Mouse (Mus musculus) monocyte, adult 2 months (primary cell): ENCODE measurements around the gene Heatr6.

ENCODE experiments used
- DNase-seq, 2 experiments: peaks; one replicate each; pipeline ENCODE4 v3.0.0; 2022; ENCODE audit warnings: low spot score in 2 of 2, low read depth in 1 of 2

Gene Heatr6

DNA sequence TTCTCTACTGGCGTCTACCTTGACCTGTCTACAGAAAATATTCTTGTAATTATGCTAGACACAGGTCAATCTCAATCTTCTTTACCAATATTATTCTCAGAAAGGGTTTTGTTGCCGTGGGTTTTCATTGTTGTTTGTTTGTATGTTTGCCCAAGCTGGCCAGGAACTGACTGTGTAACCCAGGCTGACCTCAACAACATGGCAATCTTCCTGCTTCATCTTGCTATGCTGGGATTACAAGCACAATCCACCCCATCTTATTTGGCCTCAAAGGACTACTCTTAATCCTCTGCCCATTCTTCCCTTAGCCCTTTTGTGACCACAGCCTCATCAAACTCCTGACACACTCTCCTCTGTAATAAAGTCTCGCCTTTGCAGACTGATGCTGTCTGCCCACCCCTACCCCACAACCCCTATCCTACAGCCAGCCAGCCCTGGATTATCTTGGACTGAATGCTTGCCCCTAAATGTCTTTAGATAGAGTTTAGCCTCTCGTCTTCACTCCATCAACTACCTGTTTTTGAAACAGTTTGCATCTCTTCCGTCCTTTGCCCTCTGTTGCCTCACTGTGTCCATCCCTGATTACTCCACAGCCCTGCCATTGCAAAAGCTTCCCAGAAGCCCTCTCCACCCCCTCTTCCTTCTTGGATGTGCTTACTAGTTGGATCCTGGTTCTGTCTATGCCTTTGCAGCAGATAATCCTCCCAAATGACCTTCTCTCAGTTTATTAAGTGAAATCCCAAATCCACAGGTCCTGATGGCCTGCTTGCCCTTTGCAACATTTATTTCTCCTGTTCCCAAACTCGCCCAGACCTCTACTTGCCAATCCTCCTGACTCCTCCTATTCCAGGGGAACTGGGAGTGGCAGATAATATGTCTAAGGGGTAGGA is 5.9 kb upstream of the Heatr6 start:
- no peak for DNase-seq

DNA sequence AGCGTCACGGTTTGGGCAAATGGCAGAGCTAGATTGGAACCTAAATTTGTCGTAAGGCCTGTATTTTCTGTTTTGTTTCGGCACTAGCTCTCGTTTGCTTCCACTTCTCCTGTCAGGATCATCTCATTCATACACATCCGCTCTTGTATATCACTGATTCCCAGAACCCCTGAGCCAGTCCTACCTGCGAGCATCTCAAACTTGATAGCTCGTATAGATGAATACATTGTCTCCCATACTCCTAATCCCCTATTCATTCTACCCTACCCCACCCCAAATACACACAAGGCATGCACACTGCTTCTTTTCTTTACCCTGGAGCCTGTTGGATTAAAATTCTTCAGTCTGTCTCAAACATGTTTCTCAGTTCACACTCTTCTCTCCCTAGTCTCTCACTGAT is 731 bp downstream of the Heatr6 start:
- DNase-seq, result no peak

DNA sequence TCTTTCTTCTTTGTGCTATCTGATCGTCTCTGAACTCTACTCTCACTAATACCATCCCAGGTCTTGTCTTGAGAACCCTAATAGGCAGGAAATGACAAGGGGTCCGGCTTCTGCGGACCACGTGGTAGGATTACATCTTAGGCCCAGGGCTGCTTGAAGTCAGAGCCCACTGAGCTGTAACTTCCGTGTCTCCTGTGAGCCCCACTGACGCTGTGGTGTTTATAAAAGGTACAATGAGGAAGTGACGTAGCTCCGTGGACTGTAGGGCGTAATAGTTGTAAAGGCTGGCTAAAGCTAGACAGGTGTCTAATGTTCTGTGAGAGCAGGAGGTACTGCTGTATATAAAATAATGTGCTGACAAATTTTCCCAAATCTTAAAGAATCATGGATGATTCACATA is 13.8 kb downstream of the Heatr6 start:
- DNase-seq, result no peak

DNA sequence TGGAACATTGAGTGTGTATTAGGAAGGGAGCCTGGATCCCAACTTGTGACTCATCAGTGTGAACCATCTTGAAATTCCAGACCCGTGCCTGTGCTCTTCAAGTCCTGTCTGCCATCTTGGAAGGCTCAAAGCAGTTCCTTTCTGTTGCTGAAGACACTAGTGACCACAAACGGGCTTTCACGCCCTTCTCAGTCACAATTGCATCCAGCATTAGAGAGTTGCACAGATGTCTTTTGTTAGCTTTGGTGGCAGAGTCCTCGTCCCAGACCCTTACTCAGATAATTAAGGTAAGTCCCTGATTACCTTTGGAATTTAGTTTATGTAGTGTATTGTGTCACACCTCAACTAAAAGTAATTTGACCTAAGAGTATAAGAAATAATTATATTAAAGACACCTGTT is 15.5 kb downstream of the Heatr6 start:
- no peak for DNase-seq

DNA sequence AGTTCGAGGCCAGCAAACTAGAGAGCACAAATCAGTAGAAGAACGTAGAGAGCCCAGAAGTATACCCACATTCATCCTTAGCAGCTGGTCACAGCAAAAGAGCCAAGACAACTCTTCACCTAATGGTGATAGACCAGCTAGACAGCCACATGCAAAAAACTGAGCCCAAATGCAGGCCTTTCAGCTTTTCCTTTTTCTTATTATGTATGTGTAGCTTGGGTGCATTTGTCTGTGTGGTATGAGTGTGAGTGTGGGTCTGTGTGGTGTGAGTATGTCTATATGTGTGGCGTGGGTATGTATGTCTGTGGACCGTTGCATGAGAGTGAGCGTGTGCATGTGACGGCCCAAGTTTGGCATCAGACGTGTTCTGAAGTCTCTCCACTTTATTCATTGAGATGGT is 17.5 kb downstream of the Heatr6 start:
- no peak for DNase-seq

DNA sequence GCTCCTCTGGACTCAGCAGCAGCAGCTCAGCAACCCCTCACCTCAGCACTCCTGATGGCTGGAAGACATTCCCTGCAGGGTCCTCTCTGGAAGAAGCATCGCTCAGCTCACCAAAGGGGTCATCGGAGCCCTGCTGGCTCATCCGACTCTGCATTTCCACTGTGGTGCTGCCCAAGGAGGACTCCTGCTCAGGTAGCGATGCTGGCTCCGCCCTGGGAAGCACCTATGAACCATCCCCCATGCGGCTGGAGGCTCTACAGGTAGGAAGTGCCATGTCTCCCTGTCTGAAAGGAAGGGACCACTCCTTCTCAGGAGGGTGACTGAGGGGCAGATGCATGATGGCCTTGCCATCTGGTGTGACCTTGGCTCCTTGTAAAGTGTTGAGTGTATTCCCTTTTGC is 18.8 kb downstream of the Heatr6 start:
- DNase-seq, result no peak

DNA sequence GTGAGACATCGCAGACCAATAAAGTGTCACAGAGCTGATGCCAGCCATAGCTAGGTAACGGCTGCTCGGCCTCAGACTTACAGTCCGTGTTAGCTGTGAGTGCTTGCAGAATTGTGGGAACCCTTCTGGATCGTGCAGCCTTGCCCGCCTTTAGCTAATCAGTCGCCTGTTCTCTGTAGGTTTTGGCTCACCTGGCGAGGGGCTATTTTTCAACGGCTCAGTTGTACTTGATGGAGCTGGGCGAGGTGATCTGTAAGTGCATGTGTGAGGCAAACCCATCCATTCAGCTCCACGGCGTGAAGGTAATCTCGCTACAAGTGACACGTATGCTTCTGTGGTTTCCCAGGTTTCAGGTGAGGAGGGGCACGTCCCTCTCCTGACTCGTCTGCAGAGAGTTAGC is 20.2 kb downstream of the Heatr6 start:
- DNase-seq, result no peak

DNA sequence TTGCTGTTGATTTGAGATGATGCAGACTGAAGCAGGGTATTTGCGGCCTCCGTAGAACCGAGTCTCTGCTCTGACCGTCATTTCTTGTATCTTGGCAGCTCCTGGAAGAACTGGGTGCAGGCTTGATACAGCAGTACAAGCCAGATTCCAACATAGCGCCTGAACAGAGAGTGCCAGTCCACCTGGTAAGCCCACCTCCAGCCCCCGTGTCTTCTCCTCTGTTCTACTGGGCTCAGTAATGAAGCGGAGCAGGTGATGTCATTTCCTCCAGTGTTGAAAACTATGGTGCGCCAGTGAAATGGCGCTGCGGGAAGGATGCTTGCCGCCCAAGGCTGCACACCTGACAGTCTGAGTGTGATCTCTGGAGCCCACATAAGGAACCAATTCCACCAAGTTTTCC is 20.8 kb downstream of the Heatr6 start:
- DNase-seq, result no peak

DNA sequence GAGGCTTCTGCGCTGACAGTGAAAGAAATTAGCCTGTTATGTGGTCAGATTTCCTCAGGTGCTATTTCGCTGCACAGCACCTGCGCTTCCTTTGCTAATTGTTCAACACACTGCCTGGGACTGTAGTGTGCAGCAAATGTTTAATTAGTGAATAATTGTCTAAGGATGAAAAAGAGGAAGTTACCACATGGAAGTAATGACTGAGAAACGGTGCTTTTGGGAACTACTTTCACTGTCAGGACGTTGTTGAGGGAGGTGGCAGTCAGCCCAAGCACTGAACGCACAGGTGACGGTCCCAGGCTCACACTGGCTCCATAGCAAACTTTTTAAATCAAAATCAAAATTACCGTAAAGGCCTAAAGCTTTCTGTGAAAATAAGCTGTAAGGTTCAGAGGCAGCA is 23.3 kb downstream of the Heatr6 start:
- no peak for DNase-seq

DNA sequence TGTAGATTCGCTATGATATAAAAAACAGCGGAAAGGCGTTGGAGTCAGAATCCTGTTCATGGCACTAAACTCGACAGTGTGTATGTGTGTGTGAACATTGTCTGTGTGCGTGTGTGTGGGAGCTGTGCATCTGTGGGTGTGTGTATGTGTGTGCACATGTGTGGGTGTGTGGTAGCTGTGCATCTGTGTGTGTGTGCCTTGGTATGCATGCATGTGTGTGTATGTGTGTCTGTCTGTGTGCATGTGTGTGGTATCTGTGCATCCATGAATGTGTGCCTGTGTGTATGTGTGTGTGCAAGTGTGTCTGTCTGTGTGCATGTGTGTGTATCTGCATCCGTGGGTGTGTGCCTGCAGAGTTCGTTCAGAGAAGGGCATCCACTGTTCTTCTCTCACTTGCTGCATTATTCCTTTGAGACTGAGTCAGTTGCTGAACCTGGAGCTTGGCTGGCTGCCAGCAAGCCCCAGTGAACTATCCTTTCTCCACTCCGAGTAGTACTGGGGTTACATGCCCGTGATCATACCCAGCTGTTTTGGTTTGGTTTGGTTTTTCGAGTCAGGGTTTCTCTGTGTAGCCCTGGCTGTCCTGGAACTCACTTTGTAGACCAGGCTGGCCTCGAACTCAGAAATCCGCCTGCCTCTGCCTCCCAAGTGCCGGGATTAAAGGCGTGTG is 30.6 kb downstream of the Heatr6 start:
- no peak for DNase-seq

DNA sequence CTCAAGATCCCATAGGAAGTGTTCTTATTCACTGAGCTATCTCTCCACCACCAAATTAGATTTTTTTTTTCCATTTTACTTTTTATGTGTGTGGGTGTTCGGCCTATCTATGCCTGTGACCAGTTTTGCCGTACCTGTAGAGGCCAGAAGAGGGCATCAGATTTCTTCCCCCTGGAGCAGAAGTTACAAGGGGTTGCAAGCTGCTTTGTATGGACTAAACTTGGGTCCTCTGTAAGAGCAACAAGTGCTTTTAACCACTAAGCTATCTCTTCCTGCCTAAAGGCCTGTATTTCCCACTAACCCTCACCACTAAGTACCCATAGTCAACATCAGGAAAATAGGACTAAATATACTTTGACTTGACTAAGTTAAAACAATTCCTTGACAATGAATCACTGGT is 31.2 kb downstream of the Heatr6 start:
- DNase-seq, result no peak

DNA sequence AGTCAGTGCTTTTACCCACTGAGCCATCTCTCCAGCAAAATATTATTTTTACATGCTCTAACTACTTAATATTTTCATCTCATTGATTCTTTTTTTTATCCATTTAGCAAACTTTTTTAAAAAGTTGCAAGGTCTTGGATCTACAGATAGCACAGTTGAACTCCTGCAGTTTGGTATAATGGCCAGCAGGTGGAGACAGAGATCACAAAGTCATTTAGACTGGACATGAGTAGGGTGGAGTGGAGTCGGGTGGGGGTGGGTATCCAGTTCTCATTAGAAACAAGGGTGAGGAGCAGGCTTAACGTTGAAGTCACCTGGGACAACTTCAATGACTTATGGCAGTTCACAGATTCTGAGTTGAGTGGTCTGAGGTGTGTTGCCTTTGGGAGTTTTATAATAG is 31.9 kb downstream of the Heatr6 start:
- DNase-seq, result no peak

DNA sequence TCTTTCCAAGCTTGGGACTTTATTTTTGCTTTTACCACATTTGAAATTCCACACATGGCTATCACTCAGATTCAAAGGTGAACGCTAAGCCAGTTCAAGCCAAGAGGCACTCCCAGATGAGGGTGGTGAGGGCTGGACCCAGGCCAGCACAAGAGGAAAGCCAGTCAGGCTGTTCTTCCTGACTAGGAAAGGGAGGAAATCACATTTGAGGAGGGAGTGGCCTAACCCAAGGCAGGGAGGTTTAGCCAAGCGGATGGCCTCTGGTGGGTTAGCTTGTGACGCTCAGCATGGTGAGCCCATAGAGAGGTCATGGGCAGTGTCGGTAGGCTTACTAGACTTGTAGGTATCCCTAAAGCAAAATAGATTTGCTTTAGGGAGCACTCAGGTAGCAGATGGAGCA is 33.3 kb downstream of the Heatr6 start:
- DNase-seq, result no peak

DNA sequence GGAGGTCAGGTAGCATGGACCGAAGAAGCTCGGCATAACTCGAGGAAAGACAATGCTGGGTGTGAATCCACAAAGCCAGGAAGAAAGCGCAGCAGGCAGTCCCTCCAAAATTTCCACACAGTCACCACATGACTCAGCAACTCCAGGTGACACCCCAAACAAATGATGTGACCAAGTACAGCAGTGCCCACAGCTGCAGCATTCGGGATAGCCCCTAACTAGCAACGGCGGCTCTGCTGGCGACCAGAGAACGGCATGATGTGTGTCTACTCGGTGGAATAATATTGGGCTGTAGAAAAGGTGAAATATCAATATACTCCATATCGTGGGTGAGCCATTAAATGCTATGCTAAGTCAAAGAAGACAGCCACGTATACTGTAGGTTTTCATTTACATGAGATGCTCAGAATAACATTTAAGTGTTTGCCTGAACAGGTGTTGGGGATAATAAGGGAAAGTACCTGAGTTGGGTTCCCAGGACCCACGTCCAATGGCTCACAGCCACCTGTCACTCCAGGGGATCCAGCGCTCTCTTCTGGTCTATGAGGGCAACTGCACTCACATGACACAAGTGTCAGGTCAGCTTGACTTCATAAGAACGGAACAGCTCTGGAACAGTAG is 34.0 kb downstream of the Heatr6 start:
- no peak for DNase-seq

DNA sequence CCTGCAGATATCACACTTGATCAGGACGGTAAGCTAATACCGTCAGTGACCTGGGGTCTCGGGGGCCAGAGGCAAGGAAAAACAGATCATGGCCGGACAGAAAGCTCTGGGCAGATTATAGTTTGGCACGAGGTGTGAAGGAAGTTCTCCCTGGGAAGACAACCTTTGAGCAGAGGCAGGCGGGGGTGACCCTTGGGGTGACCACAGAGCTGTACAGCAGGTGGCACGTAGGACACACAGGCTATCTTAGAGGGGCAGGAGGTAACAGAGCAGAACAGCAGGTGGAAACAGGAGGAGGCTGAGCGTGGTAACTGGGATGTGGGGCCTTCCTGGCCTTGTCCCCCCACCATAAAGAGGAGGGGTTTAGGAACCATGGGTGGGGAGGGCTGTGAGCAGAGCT is 34.8 kb downstream of the Heatr6 start:
- DNase-seq, result no peak

DNA sequence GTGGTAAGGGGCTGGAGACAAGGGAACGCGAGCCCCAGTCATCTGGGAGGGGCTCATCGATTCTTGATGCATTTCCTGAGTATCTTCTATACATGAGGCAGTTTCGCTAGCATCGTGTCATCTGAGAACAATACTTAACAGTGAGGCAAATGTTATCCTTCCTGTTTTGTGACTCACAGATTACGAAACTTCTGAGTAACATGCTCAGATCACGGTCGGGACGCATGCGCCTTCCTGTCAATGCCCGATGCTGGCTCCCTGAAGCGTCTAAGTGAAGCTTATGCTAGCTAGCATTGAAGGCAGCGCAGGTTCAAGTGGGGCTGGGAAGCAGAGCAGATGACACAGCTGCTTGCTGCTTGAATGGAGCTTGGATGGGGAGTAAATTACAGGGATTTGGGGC is 35.8 kb downstream of the Heatr6 start:
- DNase-seq, result peak; percentile 68 to 72

DNA sequence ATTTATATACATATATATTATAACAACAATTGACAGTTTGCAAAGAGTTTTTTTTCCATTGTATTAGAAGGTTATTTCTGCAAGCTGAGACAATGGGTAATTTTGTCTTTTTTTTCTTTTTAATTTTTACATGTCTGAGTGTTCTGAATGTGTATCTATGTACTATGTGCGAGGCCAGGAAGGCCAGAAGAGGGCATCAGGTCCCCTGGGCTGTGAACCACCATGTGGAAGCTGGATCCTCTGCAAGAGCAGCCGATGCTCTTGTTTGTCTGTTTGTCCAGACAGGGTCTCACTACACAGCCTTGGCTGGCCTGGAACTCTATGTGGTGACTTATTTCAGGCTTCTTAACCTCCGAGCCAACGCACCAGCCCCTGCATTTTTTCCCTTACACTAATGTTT is 37.6 kb downstream of the Heatr6 start:
- no peak for DNase-seq

DNA sequence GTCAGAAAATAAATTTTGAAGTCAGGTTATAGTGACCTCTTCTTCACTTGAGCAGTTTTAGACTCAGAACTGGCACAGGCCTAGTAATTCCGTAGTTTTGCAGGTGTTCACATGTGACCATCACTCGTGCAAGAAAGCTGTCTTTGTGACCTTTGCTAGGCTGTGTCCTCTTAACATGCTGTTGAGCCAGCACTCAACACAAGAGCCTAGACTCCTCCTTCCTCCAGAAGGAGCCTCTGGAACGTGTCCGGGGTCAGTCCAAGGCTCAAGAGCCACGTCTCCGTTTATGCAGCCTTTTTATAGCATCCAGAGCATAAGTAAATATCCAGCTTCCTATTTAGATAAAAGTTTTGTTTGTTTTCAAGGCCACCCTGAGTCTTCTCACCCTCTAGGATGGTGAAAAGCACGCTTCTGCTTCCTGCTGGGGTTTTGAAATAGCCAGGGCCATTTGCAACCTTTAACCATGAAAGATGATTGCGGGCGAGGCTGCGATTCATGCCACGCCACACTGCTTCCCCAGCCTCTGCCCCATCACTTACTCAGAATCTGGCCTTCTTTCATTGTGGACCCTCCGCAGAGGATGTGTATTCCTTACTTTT is 38.9 kb downstream of the Heatr6 start:
- no peak for DNase-seq

DNA sequence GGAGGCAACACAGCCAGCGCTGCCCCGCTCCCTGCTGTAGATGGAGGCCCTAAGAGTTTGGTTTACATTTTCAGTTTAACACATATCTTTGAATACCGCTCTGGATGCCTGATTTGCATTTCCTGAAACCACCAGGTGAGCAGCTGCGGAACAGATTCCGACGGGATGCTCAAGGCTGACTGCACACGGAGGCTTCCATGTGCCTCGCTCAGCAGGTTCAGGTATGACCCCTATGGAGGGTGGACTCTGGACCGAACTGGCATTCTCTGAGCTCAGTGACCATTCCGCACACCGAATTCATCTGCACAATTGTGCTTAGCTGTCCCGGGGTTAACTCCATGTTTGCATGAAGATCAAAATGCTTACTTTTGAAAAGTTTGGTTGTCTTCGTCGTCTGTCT is 39.8 kb downstream of the Heatr6 start:
- no peak for DNase-seq

DNA sequence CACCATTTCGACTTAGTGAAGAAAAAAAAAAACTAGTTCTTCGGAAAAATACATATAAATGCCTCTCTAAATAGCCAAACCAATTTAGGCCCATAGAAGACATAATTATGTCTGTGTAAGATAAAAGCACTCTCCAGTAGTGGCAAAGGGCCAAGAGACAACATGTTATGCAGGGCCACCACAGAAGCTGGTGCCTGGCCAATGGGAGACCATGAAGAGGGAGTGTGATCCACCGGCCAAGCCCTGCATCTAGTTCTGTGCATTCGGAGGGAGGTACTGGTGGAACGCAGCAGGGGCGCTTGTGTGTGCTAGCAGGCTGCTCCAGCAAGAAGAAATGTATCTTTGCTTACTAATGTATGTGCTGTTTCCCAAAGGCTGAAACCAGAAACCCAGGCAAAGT is 42.6 kb downstream of the Heatr6 start:
- DNase-seq, result no peak

DNA sequence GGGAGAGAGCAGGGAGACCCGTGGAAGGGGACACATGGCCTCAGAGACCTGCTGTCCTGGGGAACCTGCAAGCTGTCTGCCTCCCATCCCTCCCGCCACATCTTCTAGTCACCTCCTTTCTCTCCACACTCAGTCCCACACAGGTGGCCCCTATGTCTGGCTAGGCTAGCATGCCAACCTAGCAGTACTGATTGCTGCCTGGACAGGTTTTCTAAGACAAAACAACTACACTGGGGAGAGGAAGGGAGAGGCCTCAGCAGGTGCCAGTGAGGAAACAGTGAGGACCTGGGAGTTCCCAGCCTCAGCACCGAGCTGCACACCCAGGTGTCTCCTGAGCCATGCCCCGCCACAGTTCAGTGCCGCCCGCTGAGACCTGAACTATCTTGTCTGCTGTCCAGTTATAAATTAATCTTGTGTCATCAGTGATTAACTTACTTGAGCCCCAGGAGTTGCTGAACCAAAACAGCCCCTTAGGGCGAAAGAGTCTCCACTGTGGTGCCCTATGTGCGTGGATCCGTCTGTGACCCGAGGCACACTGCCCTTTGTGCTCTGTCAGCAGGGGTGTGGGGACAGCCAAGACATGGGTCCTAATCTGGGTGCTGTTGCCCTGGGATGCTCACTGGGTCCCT is 43.6 kb downstream of the Heatr6 start:
- DNase-seq, result no peak
